Mouse (Mus musculus): Measurements from ENCODE around the gene Cdh11. TPM values are rescaled to one million over a fixed set of nuclear protein-coding genes. Genes with fewer than 3 reads are reported as not detected.
"Not testable (repeated sequence)": the region's sequence is repeated elsewhere in the genome, so short reads cannot be mapped to it uniquely, and the experiment has no call there.

Cdh11 gene
- polyA plus RNA-seq, 1 experiment from 2014 or later: 73.4 TPM

DNA sequence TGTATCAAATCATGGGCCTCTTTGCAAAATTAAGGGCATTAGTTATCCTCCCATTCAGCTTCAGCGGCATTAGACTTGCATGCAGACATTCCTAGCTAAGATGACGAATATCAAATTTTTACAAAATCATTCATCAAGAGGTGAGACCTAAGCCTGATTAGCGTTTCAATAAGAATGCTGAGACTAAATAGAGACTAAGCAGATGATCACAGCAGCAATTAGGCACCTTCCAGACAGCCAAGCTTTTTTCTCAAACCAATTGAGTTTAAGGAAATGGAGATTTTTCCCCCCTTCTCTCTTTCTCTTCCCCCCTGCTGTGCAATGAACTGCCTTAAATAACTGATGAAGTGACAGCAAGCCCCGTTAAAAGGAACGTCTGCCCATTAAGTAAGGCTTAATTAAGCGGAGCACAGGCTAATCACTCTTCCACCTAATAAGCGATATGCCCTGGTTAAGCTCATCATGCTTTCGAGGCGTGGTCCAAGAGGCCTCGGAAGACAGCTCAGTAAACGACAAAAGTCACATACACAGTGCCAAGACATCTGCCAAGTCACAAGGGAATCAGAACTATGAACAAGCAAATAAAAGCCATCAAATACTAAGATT lies 87.1 kb downstream of the Cdh11 start:
- no peaks in the 10 kb centered on the region for H3K36me3 ChIP-seq
- H3K9ac ChIP-seq: no peak overlapping the region
- no peak overlapping the region for H3K4me2 ChIP-seq (replicated peaks)
- H3K4me3 ChIP-seq (replicated peaks): no peak overlapping the region
- no peak for ATAC-seq
- H3K4me1 ChIP-seq (replicated peaks): no peaks in the 10 kb centered on the region
- WGBS: 49% methylated on average over 11 of the region's 11 CpGs
- no peaks in the 10 kb centered on the region for H3K27me3 ChIP-seq (replicated peaks)
- H3K27ac ChIP-seq: no peak overlapping the region
- H3K9me3 ChIP-seq: no peaks in the 10 kb centered on the region

DNA sequence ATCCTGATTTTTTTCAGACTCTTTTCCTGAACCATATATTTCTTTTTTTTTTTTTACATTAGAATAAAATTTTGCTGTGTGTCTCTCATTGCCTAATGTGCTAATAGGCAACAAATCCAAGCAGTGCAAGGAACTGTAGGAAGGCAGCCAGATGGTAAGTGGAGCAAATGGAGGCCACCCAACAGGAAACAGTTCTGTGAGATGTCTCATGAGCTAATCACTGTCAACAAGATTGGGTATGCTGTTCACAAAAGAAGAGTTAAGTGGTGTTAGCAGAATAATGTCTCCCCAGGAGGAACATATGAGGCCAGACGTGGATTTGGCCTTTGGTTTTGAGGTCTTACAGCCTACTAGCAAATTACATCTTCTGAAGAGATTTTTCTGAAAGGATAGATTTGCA lies 92.0 kb downstream of the Cdh11 start:
- Histone ChIP-seq H3K27me3 (replicated peaks) (no peaks in the 10 kb centered on the region), H3K36me3 (no peaks in the 10 kb centered on the region), H3K4me1 (replicated peaks) (no peaks in the 10 kb centered on the region), H3K9me3 (no peaks in the 10 kb centered on the region), H3K4me3 (replicated peaks) (no peak overlapping the region), H3K4me2 (replicated peaks) (no peak overlapping the region), H3K27ac (no peak overlapping the region), H3K9ac (no peak overlapping the region)
- ATAC-seq: no peak
- 34% methylated on average over 1 of the region's 1 CpGs for WGBS

DNA sequence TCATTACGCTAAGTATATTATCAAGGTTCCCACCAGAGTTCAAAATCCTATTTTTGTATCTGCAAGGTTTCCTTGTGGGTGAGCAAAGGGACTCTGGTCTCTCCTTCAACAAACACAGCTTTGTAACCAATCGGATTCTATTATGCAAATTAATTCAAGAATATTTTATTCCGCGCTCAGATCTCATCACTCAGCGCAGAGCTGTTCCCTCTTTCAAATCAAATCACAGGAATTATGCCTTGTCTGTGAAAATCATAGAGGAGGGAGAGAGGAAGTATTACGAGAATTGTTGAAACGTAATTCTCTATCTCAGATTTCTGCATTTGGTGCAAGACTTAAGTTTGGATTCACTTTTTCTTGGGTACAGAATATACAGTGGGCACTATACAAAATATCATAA lies 100.0 kb downstream of the Cdh11 start:
- not testable (repeated sequence) for ATAC-seq; H3K4me2 ChIP-seq (replicated peaks); H3K27me3 ChIP-seq (replicated peaks); H3K4me3 ChIP-seq (replicated peaks); H3K9me3 ChIP-seq; H3K27ac ChIP-seq; H3K4me1 ChIP-seq (replicated peaks); H3K9ac ChIP-seq; H3K36me3 ChIP-seq
- WGBS: 75% methylated on average over 7 of the region's 7 CpGs

DNA sequence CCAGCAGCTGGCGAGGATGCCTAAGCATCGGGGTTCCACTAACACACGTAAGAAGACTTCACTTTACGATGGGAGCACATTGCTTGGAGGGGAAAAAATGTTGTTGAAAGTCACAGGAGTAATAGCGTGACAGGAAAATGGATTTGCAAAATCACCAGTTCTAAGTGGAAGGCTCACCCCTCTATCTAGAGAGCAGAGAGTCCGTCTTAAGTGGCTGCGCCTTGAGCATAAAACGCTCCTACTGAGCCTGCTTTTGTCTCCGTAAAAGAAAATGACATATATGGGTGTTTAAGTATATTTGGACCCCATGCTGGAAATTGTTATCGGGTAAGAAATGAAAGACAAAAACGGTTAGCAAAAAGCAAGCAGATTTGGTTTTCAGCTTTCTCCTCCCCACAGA lies 100.4 kb downstream of the Cdh11 start:
- ATAC-seq: no peak

DNA sequence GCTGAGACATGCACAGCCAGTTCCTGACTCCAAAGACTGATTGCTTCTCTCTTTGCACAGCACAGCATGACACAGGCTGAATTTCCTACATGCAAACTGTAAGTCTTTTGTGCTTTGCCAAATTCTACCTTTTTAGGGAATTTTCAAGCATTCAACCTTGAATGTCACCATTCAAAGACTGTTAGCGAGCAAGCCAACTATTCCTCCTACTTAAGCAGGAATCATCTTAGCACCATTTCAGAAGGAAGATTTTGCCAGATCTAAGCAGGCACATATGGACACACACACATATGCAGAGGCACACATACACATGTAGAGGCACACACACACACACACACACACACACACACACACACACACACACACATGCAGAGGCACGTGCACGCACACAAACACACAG lies 108.3 kb downstream of the Cdh11 start:
- 86% methylated on average over 3 of the region's 3 CpGs for WGBS

More for the DNA sequence above, 100.4 kb downstream of the Cdh11 start:
- Histone ChIP-seq H3K4me3 (replicated peaks) (no peak overlapping the region), H3K9ac (no peak overlapping the region), H3K9me3 (no peaks in the 10 kb centered on the region), H3K27ac (no peak overlapping the region), H3K4me1 (replicated peaks) (no peaks in the 10 kb centered on the region), H3K27me3 (replicated peaks) (no peaks in the 10 kb centered on the region), H3K36me3 (no peaks in the 10 kb centered on the region), H3K4me2 (replicated peaks) (no peak overlapping the region)
- 76% methylated on average over 11 of the region's 11 CpGs for WGBS

DNA sequence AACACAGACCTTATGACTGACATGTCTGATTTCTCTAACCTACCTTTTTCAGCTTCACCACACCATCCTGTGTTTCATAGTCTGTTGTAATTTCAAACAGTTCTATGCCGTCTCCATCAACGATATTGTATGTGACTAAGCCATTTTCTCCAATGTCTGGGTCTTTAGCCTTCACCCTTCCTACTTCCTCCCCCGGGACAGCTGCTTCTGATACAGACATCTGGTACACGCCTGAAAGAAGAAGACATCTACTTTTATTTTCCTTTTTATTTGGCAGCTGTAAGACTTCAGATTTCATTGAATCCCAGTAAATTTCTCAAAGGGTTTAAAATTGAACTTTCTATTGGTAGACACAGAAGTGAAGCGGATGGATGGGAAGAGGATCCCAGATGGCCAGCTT lies 120.9 kb downstream of the Cdh11 start:
- 87% methylated on average over 5 of the region's 5 CpGs for WGBS
- H3K4me1 ChIP-seq (replicated peaks): not testable (repeated sequence)

More for the DNA sequence above, 108.3 kb downstream of the Cdh11 start:
- Histone ChIP-seq H3K9me3 (no peaks in the 10 kb centered on the region), H3K36me3 (0 out of 2 replicates have a peak, but pooled peaks cover 3% of the 10 kb centered on the region), H3K4me3 (replicated peaks) (no peak overlapping the region), H3K4me1 (replicated peaks) (no peaks in the 10 kb centered on the region), H3K4me2 (replicated peaks) (no peak overlapping the region), H3K27me3 (replicated peaks) (no peaks in the 10 kb centered on the region), H3K27ac (no peak overlapping the region), H3K9ac (no peak overlapping the region)
- ATAC-seq: no peak

DNA sequence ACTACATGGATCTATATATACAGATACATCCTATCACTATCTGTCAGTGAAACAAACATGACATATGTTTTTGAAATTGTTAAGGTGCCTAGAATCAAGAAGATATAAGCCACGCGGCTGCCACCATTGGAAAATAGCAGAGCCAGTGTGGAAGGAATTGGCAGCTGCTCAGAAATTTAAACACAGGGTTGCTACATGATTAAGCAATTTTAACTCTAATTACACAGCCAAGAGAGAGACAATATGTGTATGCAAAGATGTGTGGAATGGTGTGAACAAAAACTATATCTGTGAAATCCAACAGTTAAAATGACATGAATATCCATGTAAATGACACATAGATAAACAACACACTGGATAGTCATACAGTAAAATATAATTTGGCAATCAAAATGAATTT lies 128.9 kb downstream of the Cdh11 start:
- H3K4me1 ChIP-seq (replicated peaks): no peaks in the 10 kb centered on the region
- no peak overlapping the region for H3K9ac ChIP-seq
- H3K27me3 ChIP-seq (replicated peaks): no peaks in the 10 kb centered on the region
- WGBS: 84% methylated on average over 2 of the region's 2 CpGs
- 0 out of 2 replicates have a peak, but pooled peaks cover 3% of the 10 kb centered on the region for H3K36me3 ChIP-seq
- H3K27ac ChIP-seq: no peak overlapping the region
- no peak for ATAC-seq
- no peak overlapping the region for H3K4me2 ChIP-seq (replicated peaks)
- H3K9me3 ChIP-seq: no peaks in the 10 kb centered on the region
- no peak overlapping the region for H3K4me3 ChIP-seq (replicated peaks)

More for the DNA sequence above, 120.9 kb downstream of the Cdh11 start:
- not testable (repeated sequence) for ATAC-seq; H3K27me3 ChIP-seq (replicated peaks); H3K9me3 ChIP-seq; H3K36me3 ChIP-seq; H3K4me2 ChIP-seq (replicated peaks); H3K27ac ChIP-seq; H3K9ac ChIP-seq; H3K4me3 ChIP-seq (replicated peaks)

DNA sequence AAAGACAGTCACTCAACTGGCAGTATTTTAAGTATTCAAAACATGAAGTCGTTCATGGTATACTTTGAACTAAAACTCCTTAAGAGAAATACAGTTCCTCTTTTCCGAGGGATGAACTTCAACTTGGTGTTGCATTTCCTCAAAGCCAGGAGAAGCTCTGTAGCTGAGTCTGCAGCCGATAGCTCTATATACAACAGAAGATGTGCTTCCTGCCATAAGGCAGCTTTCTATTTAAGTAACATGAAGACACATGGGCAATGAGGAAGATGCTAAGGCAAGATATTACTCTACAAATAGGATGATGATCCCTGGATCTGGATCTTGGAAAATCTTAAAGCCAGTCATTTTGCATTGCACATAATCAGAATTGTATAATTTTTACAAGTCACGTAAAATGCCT lies 133.5 kb downstream of the Cdh11 start:
- no peaks in the 10 kb centered on the region for H3K9me3 ChIP-seq
- WGBS: 83% methylated on average over 4 of the region's 4 CpGs

DNA sequence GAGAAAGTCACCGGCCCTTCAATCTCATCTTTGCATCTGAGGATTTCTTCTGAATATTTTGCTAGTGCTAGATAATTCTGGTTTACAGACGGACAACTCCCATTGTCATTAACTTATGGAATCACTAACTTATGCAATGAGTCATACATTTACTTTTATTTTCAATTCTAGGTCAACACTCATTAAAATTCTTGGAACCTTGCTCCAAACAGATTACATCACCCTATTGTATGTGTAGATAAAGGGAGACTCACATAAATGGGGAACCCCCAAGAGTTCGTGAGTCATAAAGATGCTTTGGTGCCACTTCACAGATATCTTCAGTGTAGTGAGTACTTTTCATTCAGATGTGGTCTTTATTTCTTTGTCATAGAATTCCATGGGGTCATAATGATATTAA lies 158.3 kb downstream of the Cdh11 start:
- Histone ChIP-seq H3K4me1 (replicated peaks) (no peaks in the 10 kb centered on the region), H3K9ac (no peak overlapping the region), H3K36me3 (no peaks in the 10 kb centered on the region), H3K4me2 (replicated peaks) (no peak overlapping the region), H3K27ac (no peak overlapping the region), H3K4me3 (replicated peaks) (no peak overlapping the region), H3K9me3 (no peaks in the 10 kb centered on the region), H3K27me3 (replicated peaks) (no peaks in the 10 kb centered on the region)
- 78% methylated on average over 3 of the region's 3 CpGs for WGBS
- ATAC-seq: no peak

More for the DNA sequence above, 133.5 kb downstream of the Cdh11 start:
- no peak for ATAC-seq
- no peak overlapping the region for H3K27ac ChIP-seq
- H3K4me1 ChIP-seq (replicated peaks): no peaks in the 10 kb centered on the region
- 0 out of 2 replicates have a peak, but pooled peaks cover 3% of the 10 kb centered on the region for H3K36me3 ChIP-seq
- H3K9ac ChIP-seq: no peak overlapping the region
- no peak overlapping the region for H3K4me2 ChIP-seq (replicated peaks)
- H3K4me3 ChIP-seq (replicated peaks): no peak overlapping the region
- H3K27me3 ChIP-seq (replicated peaks): no peaks in the 10 kb centered on the region

DNA sequence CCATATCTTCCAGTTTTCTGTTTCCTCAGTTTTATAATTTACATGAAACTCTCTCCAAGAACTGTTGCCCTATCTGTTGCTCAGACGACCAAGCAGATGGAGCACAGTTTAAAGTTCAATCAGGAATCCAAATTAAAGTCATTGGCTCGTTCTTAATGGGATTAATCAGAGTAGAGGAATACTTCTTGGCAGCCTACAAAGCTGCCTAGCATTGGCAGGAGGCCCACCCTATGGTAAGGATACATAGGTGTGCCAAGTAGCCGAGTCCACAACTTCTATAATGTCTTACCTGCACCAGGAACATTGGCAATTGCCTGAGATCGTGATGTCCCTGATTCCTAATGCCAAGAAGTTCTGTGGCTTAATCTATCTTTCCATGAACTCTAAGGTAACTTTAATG lies 173.3 kb downstream of the Cdh11 start:
- no peaks in the 10 kb centered on the region for H3K27me3 ChIP-seq (replicated peaks)
- no peaks in the 10 kb centered on the region for H3K4me1 ChIP-seq (replicated peaks)
- H3K27ac ChIP-seq: no peak overlapping the region
- H3K9me3 ChIP-seq: no peaks in the 10 kb centered on the region
- H3K4me3 ChIP-seq (replicated peaks): no peak overlapping the region
- ATAC-seq: no peak
- 80% methylated on average over 4 of the region's 4 CpGs for WGBS
- H3K4me2 ChIP-seq (replicated peaks): no peak overlapping the region
- H3K9ac ChIP-seq: no peak overlapping the region
- no peaks in the 10 kb centered on the region for H3K36me3 ChIP-seq

DNA sequence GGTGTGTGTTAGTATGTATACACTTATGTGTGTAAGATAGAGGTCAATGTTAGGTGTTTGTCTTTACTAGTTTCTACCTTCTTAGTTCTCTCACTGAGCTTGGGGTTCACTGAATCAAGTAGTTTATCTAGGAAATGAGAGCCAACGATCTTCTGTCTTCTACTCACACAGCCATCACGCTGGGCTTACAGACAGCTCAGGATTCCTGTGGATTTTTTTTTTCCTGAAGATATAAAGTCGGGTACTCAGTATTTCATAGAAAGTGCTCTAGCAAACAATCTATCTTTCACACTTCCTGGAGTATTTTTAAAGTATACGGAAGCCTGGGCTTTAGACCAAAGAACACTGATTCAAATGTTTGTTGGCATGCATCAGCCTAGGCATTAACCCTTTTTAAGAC lies 184.1 kb downstream of the Cdh11 start:
- no peak overlapping the region for H3K4me2 ChIP-seq (replicated peaks)
- no peaks in the 10 kb centered on the region for H3K9me3 ChIP-seq
- H3K4me3 ChIP-seq (replicated peaks): no peak overlapping the region
- H3K4me1 ChIP-seq (replicated peaks): no peaks in the 10 kb centered on the region
- no peaks in the 10 kb centered on the region for H3K36me3 ChIP-seq
- no peak for ATAC-seq
- H3K9ac ChIP-seq: no peak overlapping the region
- H3K27ac ChIP-seq: no peak overlapping the region
- WGBS: 42% methylated on average over 4 of the region's 4 CpGs
- H3K27me3 ChIP-seq (replicated peaks): no peaks in the 10 kb centered on the region

DNA sequence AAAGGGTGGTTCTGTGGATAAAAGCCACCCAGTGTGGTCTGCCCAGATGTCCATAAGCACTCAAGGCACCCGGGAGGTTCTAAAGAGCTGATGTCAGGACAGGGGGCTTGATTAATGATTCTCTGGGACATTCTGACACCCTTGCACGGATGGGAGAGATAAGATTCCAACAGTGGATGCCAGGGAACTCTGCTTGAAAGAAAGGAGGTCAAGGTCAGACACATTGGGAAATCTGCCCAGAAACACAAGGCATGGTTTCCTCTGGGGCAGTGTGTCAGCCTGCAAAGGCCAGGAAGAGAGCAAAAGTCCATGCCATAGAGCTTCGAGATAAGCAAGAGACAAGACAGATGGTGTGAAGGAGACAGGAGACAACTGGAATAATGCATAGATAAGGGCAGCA lies 188.9 kb downstream of the Cdh11 start:
- H3K9ac ChIP-seq: no peak overlapping the region
- no peaks in the 10 kb centered on the region for H3K9me3 ChIP-seq
- no peak overlapping the region for H3K27ac ChIP-seq
- H3K36me3 ChIP-seq: no peaks in the 10 kb centered on the region
- WGBS: 12% methylated on average over 3 of the region's 3 CpGs
- peak; percentile 53 for ATAC-seq
- H3K4me1 ChIP-seq (replicated peaks): no peaks in the 10 kb centered on the region
- no peak overlapping the region for H3K4me3 ChIP-seq (replicated peaks)
- no peaks in the 10 kb centered on the region for H3K27me3 ChIP-seq (replicated peaks)
- H3K4me2 ChIP-seq (replicated peaks): no peak overlapping the region

DNA sequence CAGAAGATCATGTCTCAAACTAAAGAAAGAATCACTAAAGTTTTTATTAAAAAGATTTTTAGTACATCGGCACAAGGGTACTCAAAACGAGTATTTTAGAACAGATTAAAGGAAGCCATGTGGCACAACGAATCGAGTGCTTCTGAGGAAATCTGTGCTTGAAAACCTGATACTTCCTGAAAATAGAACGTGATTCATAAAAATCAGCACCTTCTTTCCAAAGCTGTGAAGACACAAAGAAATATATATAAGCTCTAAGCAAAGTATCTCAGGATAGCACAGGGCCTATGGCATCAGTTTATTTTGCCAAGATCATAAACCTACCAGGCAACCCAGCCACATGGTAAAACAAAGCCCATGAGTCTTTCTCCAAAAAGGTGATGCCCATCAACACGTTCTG lies 191.5 kb downstream of the Cdh11 start:
- Histone ChIP-seq H3K4me3 (replicated peaks) (no peak overlapping the region), H3K4me2 (replicated peaks) (no peak overlapping the region), H3K27ac (no peak overlapping the region), H3K9ac (no peak overlapping the region), H3K36me3 (no peaks in the 10 kb centered on the region), H3K9me3 (no peaks in the 10 kb centered on the region), H3K27me3 (replicated peaks) (no peaks in the 10 kb centered on the region), H3K4me1 (replicated peaks) (no peaks in the 10 kb centered on the region)
- WGBS: 89% methylated on average over 6 of the region's 6 CpGs
- no peak for ATAC-seq

Measured in intestine, embryonic 15.5 days (tissue).